Mouse (Mus musculus) adrenal gland, postnatal 36 days (tissue): Measurements from ENCODE around the gene Anks1. TPM values are rescaled to one million over a fixed set of nuclear protein-coding genes. Genes with fewer than 3 reads are reported as not detected.

Experiments
- DNase-seq, 2 experiments: peaks; one replicate each; pipeline ENCODE4 v3.0.0; 2021; ENCODE audit warnings: mixed read lengths in 1 of 2
- total RNA-seq, 2 experiments: library from RNA; stranded (reverse); gene quantifications; 2 replicates each; pipeline ENCODE4 v1.2.3; 2021

Anks1 gene
- total RNA-seq, 2 experiments from 2014 or later: 22.3 to 27.7 TPM

GRCm38 (mm10) chr17:28019785-28020696 lies 110.9 kb downstream of the Anks1 start:
- no peak for DNase-seq

GRCm38 (mm10) chr17:28021911-28022310 lies 112.8 kb downstream of the Anks1 start:
- no peak for DNase-seq

GRCm38 (mm10) chr17:28022854-28023655 lies 113.9 kb downstream of the Anks1 start:
- no peak for DNase-seq

GRCm38 (mm10) chr17:28025541-28025961 lies 116.4 kb downstream of the Anks1 start:
- no peak for DNase-seq

GRCm38 (mm10) chr17:28026111-28026872 lies 117.2 kb downstream of the Anks1 start:
- DNase-seq: peak in 1 of 2 experiments; percentile 56

GRCm38 (mm10) chr17:28027197-28027596 lies 118.1 kb downstream of the Anks1 start:
- DNase-seq: no peak

- no peak for DNase-seq
Measured at GRCm38 (mm10) chr17:28028236-28028635, 119.1 kb downstream of the Anks1 start.

GRCm38 (mm10) chr17:28029308-28029707 lies 120.2 kb downstream of the Anks1 start:
- DNase-seq: peak in 1 of 2 experiments; percentile 49

- no peak for DNase-seq
Measured at GRCm38 (mm10) chr17:28030446-28030845, 121.3 kb downstream of the Anks1 start.

GRCm38 (mm10) chr17:28031281-28031941 lies 122.3 kb downstream of the Anks1 start:
- DNase-seq: no peak

GRCm38 (mm10) chr17:28032219-28032618 lies 123.1 kb downstream of the Anks1 start:
- DNase-seq: no peak

- DNase-seq: no peak
Measured at GRCm38 (mm10) chr17:28033046-28033580, 124.0 kb downstream of the Anks1 start.

- DNase-seq: peak in 1 of 2 experiments; percentile 37
Measured at GRCm38 (mm10) chr17:28034986-28035385, 125.9 kb downstream of the Anks1 start.

GRCm38 (mm10) chr17:28036813-28037756 lies 128.0 kb downstream of the Anks1 start:
- DNase-seq: no peak

- DNase-seq: peak in 1 of 2 experiments; percentile 38
Measured at GRCm38 (mm10) chr17:28040620-28041019, 131.5 kb downstream of the Anks1 start.

- no peak for DNase-seq
Measured at GRCm38 (mm10) chr17:28041298-28041697, 132.2 kb downstream of the Anks1 start.

- DNase-seq: no peak
Measured at GRCm38 (mm10) chr17:28042299-28042771, 133.2 kb downstream of the Anks1 start.

GRCm38 (mm10) chr17:28047017-28047416 lies 137.9 kb downstream of the Anks1 start:
- no peak for DNase-seq

- DNase-seq: no peak
Measured at GRCm38 (mm10) chr17:28047520-28047919, 138.4 kb downstream of the Anks1 start.

- DNase-seq: peak in 1 of 2 experiments; percentile 41
Measured at GRCm38 (mm10) chr17:28048425-28048824, 139.3 kb downstream of the Anks1 start.
